ENCODE assay signal across 8 mouse cellular contexts in the genomic region with DNA sequence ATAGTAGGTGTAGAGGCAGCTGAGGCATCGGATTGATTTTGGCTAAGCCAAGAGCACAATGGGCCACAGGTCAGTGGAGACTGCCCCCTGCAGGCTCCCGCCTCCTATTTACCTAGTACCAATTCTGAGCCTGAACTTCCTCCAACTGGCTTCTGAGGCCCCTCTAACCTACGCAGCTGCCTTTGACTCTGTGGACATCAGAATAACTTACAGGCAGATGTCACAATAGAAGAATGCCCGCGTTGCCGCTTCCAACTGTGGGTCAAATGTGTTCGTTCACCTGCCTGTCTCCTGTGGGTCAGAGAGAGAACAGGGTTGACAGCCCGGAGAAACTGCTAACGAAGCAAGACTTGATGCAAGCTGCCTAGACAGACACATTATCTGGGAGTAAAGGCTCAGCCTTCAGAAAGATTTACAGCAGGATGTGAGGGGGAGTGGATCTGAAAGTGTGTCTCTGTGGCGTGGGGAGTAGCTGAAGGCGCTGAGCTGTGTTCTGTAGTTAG.
DNase-seq lines count a peak whose midpoint lies in the region; ATAC-seq and TF ChIP-seq lines count a peak whose summit lies in the region.

No protein-coding gene starts in this region.

- TF ChIP-seq POLR2A in liver, adult 2 months (IDR thresholded peaks at IDR 0.05; ENCODE audit: extremely low read depth, insufficient read depth, low read length): no peak

- H3K9me3 ChIP-seq in heart, embryonic 10.5 days: no peaks in the 10 kb centered on the region
- no peaks in the 10 kb centered on the region for H3K9me3 ChIP-seq in heart, embryonic 11.5 days (replicated peaks; ENCODE audit: control insufficient read depth, low read length)
- H3K9me3 ChIP-seq in neural tube, embryonic 12.5 days: no peaks in the 10 kb centered on the region

- peak; percentile 90 for TF ChIP-seq CTCF in liver, adult 2 months (IDR thresholded peaks at IDR 0.05; ENCODE audit: low read depth, low read length)

- no peak overlapping the region for H3K4me2 ChIP-seq in heart, embryonic 11.5 days
- no peak overlapping the region; the same call in 1 of the 2 replicates for H3K4me2 ChIP-seq in neural tube, embryonic 12.5 days (replicated peaks)

- H3K4me1 ChIP-seq in heart, embryonic 10.5 days: peaks cover 12% of the 10 kb centered on the region
- peaks cover under 1% of the 10 kb centered on the region; the same call in 1 of the 2 replicates for H3K4me1 ChIP-seq in heart, embryonic 11.5 days (ENCODE audit: control insufficient read depth, insufficient read depth, low read length)
- H3K4me1 ChIP-seq in liver, adult 2 months (ENCODE audit: control insufficient read depth, insufficient read depth, low read length): no peaks in the 10 kb centered on the region
- H3K4me1 ChIP-seq in neural tube, embryonic 12.5 days: peaks cover 14% of the 10 kb centered on the region

- no peak overlapping the region for H3K9ac ChIP-seq in heart, embryonic 11.5 days (ENCODE audit: low read depth, low read length)
- H3K9ac ChIP-seq in liver, adult 2 months (ENCODE audit: low read depth, low read length): no peak overlapping the region
- H3K9ac ChIP-seq in neural tube, embryonic 12.5 days: no peak overlapping the region

- WGBS in heart, embryonic 10.5 days: 34% methylated on average over 11 of the region's 11 CpGs
- 36% methylated on average over 11 of the region's 11 CpGs for WGBS in heart, embryonic 11.5 days (ENCODE audit: insufficient replicate concordance)
- 45% methylated on average over 11 of the region's 11 CpGs for WGBS in liver, adult 2 months
- WGBS in neural tube, embryonic 12.5 days: 18% methylated on average over 11 of the region's 11 CpGs

- no peak for DNase-seq in heart, embryonic 10.5 days (ENCODE audit: low spot score)
- DNase-seq in adrenal gland, adult 2 months: peak; percentile 52
- peak; percentile 79 for DNase-seq in embryo, embryonic 10.5 days (ENCODE audit: low spot score)
- DNase-seq in kidney, adult 8-10 months: peak; percentile 35 to 61
- peak; percentile 49 for DNase-seq in liver, adult 2 months (ENCODE audit: extremely low read depth, low read depth, low spot score)
- peak; percentile 50 to 53 for DNase-seq in thymus, postnatal 36 days

- H3K4me3 ChIP-seq in heart, embryonic 10.5 days: no peak overlapping the region
- no peak overlapping the region for H3K4me3 ChIP-seq in heart, embryonic 11.5 days (ENCODE audit: low read depth, low read length)
- H3K4me3 ChIP-seq in liver, adult 2 months (ENCODE audit: insufficient read depth, low read depth, low read length): no peak overlapping the region
- H3K4me3 ChIP-seq in neural tube, embryonic 12.5 days: no peak overlapping the region

- H3K27ac ChIP-seq in heart, embryonic 10.5 days: peak overlapping the region; percentile 6
- H3K27ac ChIP-seq in heart, embryonic 11.5 days (ENCODE audit: low read depth, low read length): no peak overlapping the region
- H3K27ac ChIP-seq in liver, adult 2 months (replicated peaks; ENCODE audit: insufficient read depth, low read depth, low read length): no peak overlapping the region
- H3K27ac ChIP-seq in neural tube, embryonic 12.5 days: no peak overlapping the region

- H3K36me3 ChIP-seq in heart, embryonic 10.5 days: no peaks in the 10 kb centered on the region
- no peaks in the 10 kb centered on the region for H3K36me3 ChIP-seq in heart, embryonic 11.5 days (ENCODE audit: control insufficient read depth, insufficient read depth, low read length)
- H3K36me3 ChIP-seq in liver, adult 2 months (ENCODE audit: control insufficient read depth, insufficient read depth, low read length): no peaks in the 10 kb centered on the region
- no peaks in the 10 kb centered on the region for H3K36me3 ChIP-seq in neural tube, embryonic 12.5 days

- ATAC-seq in heart, embryonic 11.5 days (replicated peaks; ENCODE audit: insufficient number of reproducible peaks, low FRiP score, low TSS enrichment): no peak
- ATAC-seq in neural tube, embryonic 12.5 days (ENCODE audit: low FRiP score, low read depth): peak; percentile 41; the same call in 1 of the 2 replicates

- H3K27me3 ChIP-seq in heart, embryonic 10.5 days (ENCODE audit: insufficient read depth, poor library complexity, severe bottlenecking): no peaks in the 10 kb centered on the region
- H3K27me3 ChIP-seq in heart, embryonic 11.5 days (ENCODE audit: control insufficient read depth, insufficient read depth, low read length): no peaks in the 10 kb centered on the region
- no peaks in the 10 kb centered on the region for H3K27me3 ChIP-seq in liver, adult 2 months (ENCODE audit: control insufficient read depth, insufficient read depth, low read length)
- H3K27me3 ChIP-seq in neural tube, embryonic 12.5 days (replicated peaks): no peaks in the 10 kb centered on the region

- H3K79me2 ChIP-seq in liver, adult 2 months (ENCODE audit: control insufficient read depth, insufficient read depth, low read length): no peaks in the 10 kb centered on the region
